Mouse (Mus musculus) intestine, embryonic 16.5 days (tissue): ENCODE measurements around the gene Ldb3. TPM values are rescaled to one million over a fixed set of nuclear protein-coding genes. Genes with fewer than 3 reads are reported as not detected.

Experiments used
- ATAC-seq: fragments of 200-750 bp; cut with Nextera tagmentation; 2 replicates; pipeline ENCODE4 v1.8.0; 2017; ENCODE audit warnings: moderate TSS enrichment, moderate library complexity
- H3K27ac ChIP-seq: fragments of 300-500 bp; sonication (generic); 2 replicates; pipeline ENCODE4 v1.5.1; 2014; ENCODE audit warnings: mild to moderate bottlenecking, low read length
- H3K27me3 ChIP-seq: fragments of 300-500 bp; sonication (generic); replicated peaks from 2 replicates; pipeline ENCODE4 v1.6.1; 2014; ENCODE audit warnings: low read length, control low read depth, mixed read lengths; ENCODE audit not compliant: control insufficient read depth, insufficient read depth
- H3K36me3 ChIP-seq: fragments of 300-500 bp; sonication (generic); 2 replicates; pipeline ENCODE4 v1.6.1; 2014; ENCODE audit warnings: low read length, control low read depth; ENCODE audit not compliant: control insufficient read depth, insufficient read depth
- H3K4me1 ChIP-seq: fragments of 300-500 bp; sonication (generic); 2 replicates; pipeline ENCODE4 v1.6.1; 2014; ENCODE audit warnings: low read length, control low read depth, mixed read lengths; ENCODE audit not compliant: control insufficient read depth, insufficient read depth
- H3K4me2 ChIP-seq: fragments of 300-500 bp; sonication (generic); 2 replicates; pipeline ENCODE4 v1.6.1; 2014; ENCODE audit warnings: low read depth, low read length, control low read depth
- H3K4me3 ChIP-seq: fragments of 300-500 bp; sonication (generic); 2 replicates; pipeline ENCODE4 v1.5.1; 2014; ENCODE audit warnings: mild to moderate bottlenecking, low read length
- H3K9ac ChIP-seq: fragments of 300-500 bp; sonication (generic); 2 replicates; pipeline ENCODE4 v1.6.1; 2014; ENCODE audit warnings: low read depth, low read length
- H3K9me3 ChIP-seq: fragments of 300-500 bp; sonication (generic); 2 replicates; pipeline ENCODE4 v1.6.1; 2016; ENCODE audit warnings: low read length, control low read depth; ENCODE audit not compliant: control insufficient read depth
- WGBS: fragments of 180-500 bp; shearing (Covaris S2); extraction: QIAGEN DNeasy Blood & Tissue Kit; methylation state at CpG from one replicate; pipeline ENCODE4 v1.1.7; 2014; 5-methylcytosine and 5-hydroxymethylcytosine counted together
- polyA plus RNA-seq: library from polyadenylated mRNA; unstranded; fragments of >200 nt; fragmentation: Nextera tagmentation; extraction: Ambion mirVana; gene quantifications from 2 replicates; pipeline ENCODE4 v1.2.1, GENCODE M21; 2015

Gene Ldb3
- polyA plus RNA-seq, 1 experiment from 2014 or later = 12.8 TPM

- WGBS = 79% methylated on average over 17 of the region's 17 CpGs
- Histone ChIP-seq H3K4me1 (peaks cover 9% of the 10 kb centered on the region; the same call in 1 of the 2 replicates), H3K36me3 (no peaks in the 10 kb centered on the region), H3K27me3 (no peaks in the 10 kb centered on the region), H3K9ac (no peak overlapping the region), H3K9me3 (no peaks in the 10 kb centered on the region), H3K4me2 (no peak overlapping the region), H3K27ac (no peak overlapping the region), H3K4me3 (no peak overlapping the region)
- ATAC-seq = no peak
These were observed 7.2 kb upstream of the Ldb3 start for GRCm38 (mm10) chr14:34595596-34596255.

DNA sequence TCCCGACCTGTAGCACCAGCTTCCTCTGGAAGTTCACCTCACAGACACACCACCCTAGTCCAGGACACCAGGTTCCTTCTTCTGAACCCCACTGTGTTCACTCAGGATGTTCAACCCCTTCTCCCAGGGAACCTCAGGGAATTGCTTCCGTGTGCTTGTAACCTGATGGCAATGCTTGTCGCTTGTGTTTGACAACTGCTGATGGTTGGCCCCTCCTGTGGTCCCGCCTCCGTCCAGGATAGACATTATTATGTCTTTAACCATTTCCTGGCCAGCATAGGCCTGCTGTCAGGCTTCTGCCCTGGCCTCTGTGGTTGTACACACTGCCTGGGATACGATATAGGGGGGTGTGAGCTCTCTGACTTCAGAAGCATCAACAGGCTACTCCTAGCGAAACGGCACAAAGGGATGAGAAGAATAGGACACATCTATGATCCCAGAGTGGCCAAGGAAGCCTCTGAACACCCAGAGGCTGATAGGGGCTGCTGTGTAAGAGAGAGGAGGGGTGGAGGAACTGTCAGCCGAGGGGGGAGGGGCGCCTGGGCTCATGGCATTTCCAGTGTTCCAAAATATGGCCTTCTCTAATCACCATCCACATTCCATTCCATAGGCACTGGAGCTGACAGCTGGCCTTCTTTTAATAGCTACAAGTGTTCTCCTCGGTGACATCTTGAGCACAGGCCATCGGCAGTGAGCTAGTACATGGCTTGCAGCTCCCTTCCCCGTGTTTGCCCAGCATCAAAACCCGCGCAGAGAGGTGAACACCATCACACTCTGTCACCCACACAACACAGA lies 3.5 kb upstream of the Ldb3 start:
- no peak overlapping the region for H3K4me2 ChIP-seq
- no peak overlapping the region for H3K27ac ChIP-seq
- H3K27me3 ChIP-seq = no peaks in the 10 kb centered on the region
- H3K36me3 ChIP-seq = no peaks in the 10 kb centered on the region
- H3K4me1 ChIP-seq = peaks cover 11% of the 10 kb centered on the region
- no peaks in the 10 kb centered on the region for H3K9me3 ChIP-seq
- no peak overlapping the region for H3K9ac ChIP-seq
- no peak overlapping the region for H3K4me3 ChIP-seq
- 58% methylated on average over 15 of the region's 15 CpGs for WGBS
- no peak for ATAC-seq

DNA sequence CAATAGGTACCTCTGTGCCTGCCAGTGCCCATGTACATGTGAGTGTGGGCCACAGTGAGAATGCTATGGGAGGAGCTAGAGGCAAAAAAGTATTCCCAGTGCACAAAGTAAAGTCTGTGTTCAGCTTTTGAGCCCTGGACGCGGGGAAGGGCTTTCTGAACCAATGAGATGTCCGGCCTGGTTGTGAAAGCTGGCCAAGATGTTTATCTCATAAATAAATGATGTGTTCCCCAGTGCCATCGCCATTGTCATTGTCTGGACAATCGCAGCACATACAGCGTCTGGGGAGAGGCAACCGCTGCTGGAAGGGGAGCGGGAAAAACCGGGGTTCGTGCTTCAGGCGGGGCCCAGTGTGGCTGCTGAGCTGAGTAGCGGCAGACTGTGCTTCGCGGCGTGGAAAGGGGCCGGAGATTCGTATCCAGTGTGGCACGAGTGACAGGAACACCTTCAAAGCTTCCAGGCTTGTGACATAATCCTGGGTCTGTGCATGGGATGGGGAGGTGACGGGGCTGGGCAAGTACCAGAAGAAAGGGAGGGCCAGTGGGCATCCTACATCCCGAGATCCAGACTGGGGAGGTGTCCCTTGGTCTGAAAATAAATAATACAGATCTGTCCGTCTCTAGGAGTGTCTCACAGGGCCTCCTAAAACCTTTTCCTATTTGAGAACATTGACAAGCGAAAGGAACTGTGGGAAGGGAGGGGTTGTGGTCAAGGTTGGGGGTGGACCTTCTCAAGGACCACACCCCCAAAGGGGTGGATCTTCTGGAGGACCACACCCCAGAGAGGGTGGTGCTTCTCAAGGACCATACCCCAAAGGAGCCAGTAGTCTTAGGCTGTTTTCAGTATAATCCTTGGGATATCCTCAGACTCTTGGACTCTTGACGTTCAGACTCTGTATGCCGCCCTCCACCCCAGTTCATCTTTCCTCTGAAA lies 2.5 kb upstream of the Ldb3 start:
- H3K36me3 ChIP-seq = no peaks in the 10 kb centered on the region
- no peaks in the 10 kb centered on the region for H3K27me3 ChIP-seq
- no peak for ATAC-seq
- H3K9ac ChIP-seq = no peak overlapping the region
- no peak overlapping the region for H3K4me3 ChIP-seq
- H3K27ac ChIP-seq = no peak overlapping the region
- H3K4me1 ChIP-seq = peaks cover 11% of the 10 kb centered on the region
- no peak overlapping the region for H3K4me2 ChIP-seq
- 66% methylated on average over 24 of the region's 24 CpGs for WGBS
- no peaks in the 10 kb centered on the region for H3K9me3 ChIP-seq

DNA sequence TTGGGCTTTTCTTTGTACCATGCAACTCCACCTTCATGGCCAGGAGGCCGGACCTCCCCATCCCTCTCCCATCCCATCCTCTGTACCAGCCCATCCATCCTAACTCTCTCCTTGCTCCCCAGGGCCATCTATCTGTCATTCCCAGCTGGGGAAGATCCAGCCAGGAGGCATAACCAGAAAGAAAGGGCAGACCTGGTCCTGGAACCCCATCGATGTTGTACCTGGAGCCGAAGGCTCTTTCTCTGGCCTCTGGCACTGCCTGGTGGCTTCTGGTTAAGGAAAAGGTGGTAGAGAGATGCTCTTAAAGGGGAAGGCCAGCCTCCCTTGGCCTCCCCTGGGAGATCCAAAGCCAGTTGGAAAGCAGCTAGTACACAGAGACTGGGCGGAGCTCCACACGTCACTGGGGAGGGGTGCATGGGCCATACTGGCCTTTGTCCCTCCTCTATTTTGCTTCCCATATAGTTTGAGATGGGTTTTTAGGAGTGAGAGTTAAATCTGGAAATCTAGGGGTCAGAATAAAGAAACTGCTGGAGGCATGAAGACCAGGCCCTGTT lies 1.6 kb upstream of the Ldb3 start:
- Histone ChIP-seq H3K27ac (no peak overlapping the region), H3K4me2 (no peak overlapping the region), H3K27me3 (no peaks in the 10 kb centered on the region), H3K36me3 (no peaks in the 10 kb centered on the region), H3K9me3 (no peaks in the 10 kb centered on the region), H3K4me3 (no peak overlapping the region), H3K4me1 (peaks cover 13% of the 10 kb centered on the region), H3K9ac (no peak overlapping the region)
- no peak for ATAC-seq
- 88% methylated on average over 5 of the region's 5 CpGs for whole genome bisulfite sequencing

GRCm38 (mm10) chr14:34589185-34589713 lies 767 bp upstream of the Ldb3 start:
- Histone ChIP-seq H3K4me2 (no peak overlapping the region), H3K4me1 (peaks cover 15% of the 10 kb centered on the region), H3K36me3 (no peaks in the 10 kb centered on the region), H3K4me3 (no peak overlapping the region), H3K9me3 (no peaks in the 10 kb centered on the region), H3K9ac (no peak overlapping the region), H3K27ac (peak overlapping the region; percentile 88), H3K27me3 (no peaks in the 10 kb centered on the region)
- 92% methylated on average over 8 of the region's 8 CpGs for WGBS
- no peak for ATAC-seq

GRCm38 (mm10) chr14:34588005-34588404 lies 477 bp downstream of the Ldb3 start:
- Histone ChIP-seq H3K4me1 (peaks cover 15% of the 10 kb centered on the region), H3K27me3 (no peaks in the 10 kb centered on the region), H3K9me3 (no peaks in the 10 kb centered on the region), H3K36me3 (no peaks in the 10 kb centered on the region), H3K27ac (peak overlapping the region; percentile 88), H3K4me2 (peak overlapping the region; percentile 48), H3K4me3 (peak overlapping the region; percentile 24), H3K9ac (peak overlapping the region; percentile 56)
- ATAC-seq = peak; percentile 39
- WGBS = 47% methylated on average over 5 of the region's 5 CpGs

DNA sequence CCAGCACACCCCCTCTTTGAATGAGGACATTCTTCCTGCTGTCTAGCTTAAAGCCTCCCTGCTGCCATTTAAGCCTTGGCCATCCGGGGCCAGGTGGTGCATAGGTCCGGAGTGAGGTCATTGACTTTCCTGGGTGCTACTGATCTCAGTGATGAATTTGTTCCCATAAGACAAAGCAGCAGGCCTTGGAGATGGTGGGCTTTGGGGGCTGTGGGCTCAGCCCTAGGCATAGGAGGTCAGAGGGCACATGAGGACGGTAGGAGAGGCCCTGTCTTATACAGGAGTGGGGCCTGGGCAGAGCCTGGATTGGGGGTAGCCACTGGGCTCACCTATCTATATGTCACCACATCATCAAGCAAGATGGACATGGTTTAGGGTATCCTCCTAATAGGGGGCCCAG lies 1.6 kb downstream of the Ldb3 start:
- no peak for ATAC-seq
- Histone ChIP-seq H3K36me3 (no peaks in the 10 kb centered on the region), H3K27me3 (no peaks in the 10 kb centered on the region), H3K9me3 (no peaks in the 10 kb centered on the region), H3K4me2 (peak overlapping the region; percentile 16; the same call in 1 of the 2 replicates), H3K4me1 (peaks cover 14% of the 10 kb centered on the region), H3K4me3 (no peak overlapping the region), H3K27ac (peak overlapping the region; percentile 88), H3K9ac (peak overlapping the region; percentile 34; the same call in 1 of the 2 replicates)
- WGBS = 81% methylated on average over 3 of the region's 3 CpGs

DNA sequence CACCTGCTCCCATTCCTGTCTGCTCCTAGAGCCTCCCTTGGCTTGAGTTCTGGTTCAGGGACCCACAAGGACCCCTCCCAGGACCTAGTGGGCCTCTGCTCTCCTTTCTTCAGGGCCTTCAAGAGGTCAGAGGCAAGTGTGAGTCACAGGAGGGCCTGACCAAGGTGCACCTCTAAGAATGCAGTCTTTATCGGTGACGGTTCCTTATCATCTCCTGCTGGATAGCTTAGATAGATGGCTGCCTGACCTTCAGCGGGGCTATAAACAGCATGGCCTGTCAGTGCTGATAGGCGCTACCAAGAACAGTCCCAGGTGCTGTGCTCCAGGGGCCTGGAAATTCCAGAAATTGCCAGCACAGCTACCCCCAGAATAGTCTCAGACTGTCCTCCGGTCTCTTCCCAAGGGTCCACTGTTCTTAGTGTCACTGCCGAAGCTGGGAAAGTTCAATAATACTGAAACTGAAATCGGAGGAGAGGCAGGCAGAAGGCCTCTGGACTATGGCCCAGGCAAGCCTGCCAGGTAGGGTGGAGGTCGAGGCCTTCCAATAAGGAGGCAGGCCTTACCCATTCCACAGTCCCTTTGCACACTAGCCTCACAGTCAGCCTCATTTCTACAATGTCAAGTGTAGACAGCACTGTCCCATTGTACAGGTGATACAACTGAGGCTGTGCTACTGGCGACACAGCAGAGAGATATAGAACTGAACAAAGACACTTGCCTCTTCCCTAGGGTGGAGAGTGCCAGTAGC lies 3.0 kb downstream of the Ldb3 start:
- no peaks in the 10 kb centered on the region for H3K27me3 ChIP-seq
- H3K4me1 ChIP-seq = peaks cover 8% of the 10 kb centered on the region
- 48% methylated on average over 9 of the region's 9 CpGs for WGBS
- peak overlapping the region; percentile 16; the same call in 1 of the 2 replicates for H3K4me2 ChIP-seq
- no peak overlapping the region for H3K4me3 ChIP-seq
- H3K36me3 ChIP-seq = no peaks in the 10 kb centered on the region
- ATAC-seq = peak; percentile 77
- no peaks in the 10 kb centered on the region for H3K9me3 ChIP-seq
- peak overlapping the region; percentile 21; the same call in 1 of the 2 replicates for H3K9ac ChIP-seq
- H3K27ac ChIP-seq = peak overlapping the region; percentile 88
